Mouse (Mus musculus) brain, embryonic 18.5 days (tissue): Measurements from ENCODE around the gene Kcnh7.

Source experiments
- DNase-seq: peaks from one replicate; pipeline ENCODE4 v3.0.0-alpha.2; 2012; ENCODE audit warnings: low read depth, low spot score

Gene Kcnh7

GRCm38 (mm10) chr2:62983936-62984335, 200.2 kb downstream of the Kcnh7 start:
- no peak for DNase-seq

GRCm38 (mm10) chr2:62935273-62935874, 248.7 kb downstream of the Kcnh7 start:
- no peak for DNase-seq

- DNase-seq: no peak
Measured at GRCm38 (mm10) chr2:62928494-62928893, 255.6 kb downstream of the Kcnh7 start.

- DNase-seq: no peak
Measured at GRCm38 (mm10) chr2:62928065-62928464, 256.0 kb downstream of the Kcnh7 start.

GRCm38 (mm10) chr2:62923803-62924202, 260.3 kb downstream of the Kcnh7 start:
- no peak for DNase-seq

GRCm38 (mm10) chr2:62907688-62908087, 276.4 kb downstream of the Kcnh7 start:
- DNase-seq: no peak

- DNase-seq: no peak
Measured at GRCm38 (mm10) chr2:62902363-62903353, 281.4 kb downstream of the Kcnh7 start.

- DNase-seq: peak; percentile 14
Measured at GRCm38 (mm10) chr2:62878763-62879162, 305.3 kb downstream of the Kcnh7 start.

- no peak for DNase-seq
Measured at GRCm38 (mm10) chr2:62855391-62855790, 328.7 kb downstream of the Kcnh7 start.

- peak; percentile 16 for DNase-seq
Measured at GRCm38 (mm10) chr2:62842630-62843029, 341.5 kb downstream of the Kcnh7 start.

GRCm38 (mm10) chr2:62834261-62834660, 349.8 kb downstream of the Kcnh7 start:
- DNase-seq: no peak

GRCm38 (mm10) chr2:62819231-62819630, 364.9 kb downstream of the Kcnh7 start:
- no peak for DNase-seq

- DNase-seq: no peak
Measured at GRCm38 (mm10) chr2:62816016-62816415, 368.1 kb downstream of the Kcnh7 start.

GRCm38 (mm10) chr2:62808813-62809212, 375.3 kb downstream of the Kcnh7 start:
- DNase-seq: no peak

GRCm38 (mm10) chr2:62807476-62807882, 376.6 kb downstream of the Kcnh7 start:
- peak; percentile 62 for DNase-seq

GRCm38 (mm10) chr2:62806931-62807330, 377.2 kb downstream of the Kcnh7 start:
- DNase-seq: no peak

GRCm38 (mm10) chr2:62804030-62804429, 380.1 kb downstream of the Kcnh7 start:
- DNase-seq: no peak

- no peak for DNase-seq
Measured at GRCm38 (mm10) chr2:62784460-62785038, 399.5 kb downstream of the Kcnh7 start.

- DNase-seq: no peak
Measured at GRCm38 (mm10) chr2:62746256-62746655, 437.8 kb downstream of the Kcnh7 start.

- no peak for DNase-seq
Measured at GRCm38 (mm10) chr2:62743098-62743497, 441.0 kb downstream of the Kcnh7 start.

- DNase-seq: no peak
Measured at GRCm38 (mm10) chr2:62730671-62731070, 453.4 kb downstream of the Kcnh7 start.

- DNase-seq: no peak
Measured at GRCm38 (mm10) chr2:62727732-62728131, 456.4 kb downstream of the Kcnh7 start.
